Mouse (Mus musculus) neural tube, embryonic 14.5 days (tissue): ENCODE results near the gene Nek8. TPM values are rescaled to one million over a fixed set of nuclear protein-coding genes. Genes with fewer than 3 reads are reported as not detected.
A peak's percentile ranks its signal among the peaks of the same experiment; 100 is the strongest.

Experiments used
- ATAC-seq: fragments of 200-750 bp; cut with Nextera tagmentation; 2 replicates; pipeline ENCODE4 v1.8.0; 2017; ENCODE audit warnings: low read depth, mild to moderate bottlenecking, moderate TSS enrichment, moderate library complexity
- H3K27ac ChIP-seq: fragments of 300-500 bp; sonication (generic); 2 replicates; pipeline ENCODE4 v1.5.1; 2014; ENCODE audit warnings: low read depth, mild to moderate bottlenecking, control low read depth, low read length, moderate library complexity, mixed read lengths
- H3K27me3 ChIP-seq: fragments of 300-500 bp; sonication (generic); 2 replicates; pipeline ENCODE4 v1.6.1; 2014; ENCODE audit warnings: low read length; ENCODE audit not compliant: control insufficient read depth, insufficient read depth
- H3K36me3 ChIP-seq: fragments of 300-500 bp; sonication (generic); 2 replicates; pipeline ENCODE4 v1.6.1; 2014; ENCODE audit warnings: low read length, mixed read lengths; ENCODE audit not compliant: control insufficient read depth, insufficient read depth
- H3K4me1 ChIP-seq: fragments of 300-500 bp; sonication (generic); 2 replicates; pipeline ENCODE4 v1.6.1; 2014; ENCODE audit warnings: low read length; ENCODE audit not compliant: control insufficient read depth, insufficient read depth
- H3K4me2 ChIP-seq: fragments of 300-500 bp; sonication (generic); 2 replicates; pipeline ENCODE4 v1.6.1; 2014; ENCODE audit warnings: mild to moderate bottlenecking, low read depth, low read length, control low read depth
- H3K4me3 ChIP-seq: fragments of 300-500 bp; sonication (generic); 2 replicates; pipeline ENCODE4 v1.5.1; 2014; ENCODE audit warnings: low read depth, low read length, control low read depth, mixed read lengths
- H3K9ac ChIP-seq: fragments of 300-500 bp; sonication (generic); replicated peaks from 2 replicates; pipeline ENCODE4 v1.6.1; 2014; ENCODE audit warnings: low read depth, mild to moderate bottlenecking, control low read depth, low read length, mixed read lengths
- H3K9me3 ChIP-seq: fragments of 300-500 bp; sonication (generic); 2 replicates; pipeline ENCODE4 v1.6.1; 2016; ENCODE audit warnings: low read length; ENCODE audit not compliant: control insufficient read depth
- WGBS: fragments of 180-500 bp; shearing (Covaris S2); extraction: QIAGEN DNeasy Blood & Tissue Kit; methylation state at CpG from one replicate; pipeline ENCODE4 v1.1.7; 2014; 5-methylcytosine and 5-hydroxymethylcytosine counted together
- polyA plus RNA-seq: library from polyadenylated mRNA; unstranded; fragments of >200 nt; fragmentation: Nextera tagmentation; extraction: Ambion mirVana; gene quantifications from 2 replicates; pipeline ENCODE4 v1.2.1, GENCODE M21; 2014

Gene Nek8
- polyA plus RNA-seq, 1 experiment from 2014 or later, result 3.9 TPM

- Histone ChIP-seq H3K4me3 (no peak overlapping the region), H3K4me2 (no peak overlapping the region), H3K27ac (no peak overlapping the region), H3K4me1 (0 out of 2 replicates have a peak, but pooled peaks cover 2% of the 10 kb centered on the region), H3K9ac (no peak overlapping the region), H3K27me3 (no peaks in the 10 kb centered on the region), H3K36me3 (no peaks in the 10 kb centered on the region), H3K9me3 (no peaks in the 10 kb centered on the region)
- no peak for ATAC-seq
- WGBS, result 88% methylated on average over 6 of the region's 6 CpGs
These were observed 42.6 kb downstream of the Nek8 start for GRCm38 (mm10) chr11:78133915-78134314.

- Histone ChIP-seq H3K27me3 (no peaks in the 10 kb centered on the region), H3K9ac (no peak overlapping the region), H3K4me2 (no peak overlapping the region), H3K4me1 (0 out of 2 replicates have a peak, but pooled peaks cover 5% of the 10 kb centered on the region), H3K9me3 (no peaks in the 10 kb centered on the region), H3K36me3 (no peaks in the 10 kb centered on the region), H3K27ac (peak overlapping the region; percentile 25; the same call in 1 of the 2 replicates), H3K4me3 (no peak overlapping the region)
- WGBS, result 37% methylated on average over 8 of the region's 8 CpGs
- no peak for ATAC-seq
These were observed 47.0 kb downstream of the Nek8 start for GRCm38 (mm10) chr11:78129458-78129857.

- 0 out of 2 replicates have a peak, but pooled peaks cover 5% of the 10 kb centered on the region for H3K4me1 ChIP-seq
- H3K4me3 ChIP-seq, result no peak overlapping the region
- no peak overlapping the region for H3K9ac ChIP-seq
- no peaks in the 10 kb centered on the region for H3K27me3 ChIP-seq
- no peaks in the 10 kb centered on the region for H3K36me3 ChIP-seq
- no peak overlapping the region for H3K4me2 ChIP-seq
- H3K9me3 ChIP-seq, result no peaks in the 10 kb centered on the region
- 89% methylated on average over 4 of the region's 4 CpGs for WGBS
- ATAC-seq, result no peak
- H3K27ac ChIP-seq, result no peak overlapping the region
These were observed 49.7 kb downstream of the Nek8 start for GRCm38 (mm10) chr11:78126739-78127138.

GRCm38 (mm10) chr11:78125691-78126090 is 50.8 kb downstream of the Nek8 start:
- Histone ChIP-seq H3K4me2 (no peak overlapping the region), H3K27ac (no peak overlapping the region), H3K9me3 (no peaks in the 10 kb centered on the region), H3K9ac (no peak overlapping the region), H3K27me3 (no peaks in the 10 kb centered on the region), H3K36me3 (no peaks in the 10 kb centered on the region), H3K4me1 (peaks cover 14% of the 10 kb centered on the region; the same call in 1 of the 2 replicates), H3K4me3 (no peak overlapping the region)
- ATAC-seq, result no peak
- 34% methylated on average over 6 of the region's 6 CpGs for WGBS

GRCm38 (mm10) chr11:78123782-78124181 is 52.7 kb downstream of the Nek8 start:
- Histone ChIP-seq H3K4me3 (no peak overlapping the region), H3K9ac (no peak overlapping the region), H3K4me2 (no peak overlapping the region), H3K27me3 (no peaks in the 10 kb centered on the region), H3K36me3 (no peaks in the 10 kb centered on the region), H3K4me1 (peaks cover 15% of the 10 kb centered on the region), H3K27ac (no peak overlapping the region), H3K9me3 (no peaks in the 10 kb centered on the region)
- ATAC-seq, result no peak

GRCm38 (mm10) chr11:78122815-78123214 is 53.7 kb downstream of the Nek8 start:
- Histone ChIP-seq H3K9ac (no peak overlapping the region), H3K36me3 (no peaks in the 10 kb centered on the region), H3K27ac (no peak overlapping the region), H3K27me3 (no peaks in the 10 kb centered on the region), H3K4me3 (no peak overlapping the region), H3K4me1 (peaks cover 21% of the 10 kb centered on the region), H3K9me3 (no peaks in the 10 kb centered on the region), H3K4me2 (no peak overlapping the region)
- no peak for ATAC-seq
- 89% methylated on average over 4 of the region's 4 CpGs for WGBS

GRCm38 (mm10) chr11:78121176-78121575 is 55.3 kb downstream of the Nek8 start:
- no peak for ATAC-seq

GRCm38 (mm10) chr11:78119898-78120297 is 56.6 kb downstream of the Nek8 start:
- no peak for ATAC-seq
- Histone ChIP-seq H3K9me3 (no peaks in the 10 kb centered on the region), H3K36me3 (no peaks in the 10 kb centered on the region), H3K4me1 (peaks cover 34% of the 10 kb centered on the region), H3K4me2 (no peak overlapping the region), H3K9ac (no peak overlapping the region), H3K27ac (no peak overlapping the region), H3K4me3 (no peak overlapping the region), H3K27me3 (no peaks in the 10 kb centered on the region)
- WGBS, result 86% methylated on average over 8 of the region's 8 CpGs

More at GRCm38 (mm10) chr11:78121176-78121575, 55.3 kb downstream of the Nek8 start:
- no peak overlapping the region for H3K4me3 ChIP-seq
- H3K4me2 ChIP-seq, result no peak overlapping the region
- no peaks in the 10 kb centered on the region for H3K36me3 ChIP-seq
- no peaks in the 10 kb centered on the region for H3K27me3 ChIP-seq
- no peak overlapping the region for H3K9ac ChIP-seq
- no peaks in the 10 kb centered on the region for H3K9me3 ChIP-seq
- 18% methylated on average over 5 of the region's 5 CpGs for WGBS
- no peak overlapping the region for H3K27ac ChIP-seq
- peaks cover 31% of the 10 kb centered on the region for H3K4me1 ChIP-seq

GRCm38 (mm10) chr11:78118467-78118866 is 58.0 kb downstream of the Nek8 start:
- Histone ChIP-seq H3K36me3 (no peaks in the 10 kb centered on the region), H3K9me3 (no peaks in the 10 kb centered on the region), H3K4me1 (peaks cover 44% of the 10 kb centered on the region), H3K27me3 (no peaks in the 10 kb centered on the region), H3K9ac (no peak overlapping the region), H3K4me2 (no peak overlapping the region), H3K4me3 (no peak overlapping the region), H3K27ac (no peak overlapping the region)
- ATAC-seq, result no peak

- Histone ChIP-seq H3K27ac (peak overlapping the region; percentile 94; the same call in 1 of the 2 replicates), H3K4me3 (peak overlapping the region; percentile 55), H3K36me3 (no peaks in the 10 kb centered on the region), H3K9me3 (no peaks in the 10 kb centered on the region), H3K27me3 (no peaks in the 10 kb centered on the region), H3K4me2 (peak overlapping the region; percentile 48), H3K4me1 (peaks cover 39% of the 10 kb centered on the region), H3K9ac (peak overlapping the region; percentile 80)
- 3% methylated on average over 5 of the region's 5 CpGs for WGBS
- ATAC-seq, result no peak
These were observed 60.4 kb downstream of the Nek8 start for GRCm38 (mm10) chr11:78116146-78116410.
